ENCODE assay signal across 7 mouse cellular contexts in genomic region chr16:94827092-94827585, GRCm38 (mm10).
DNase-seq lines count a peak whose midpoint lies in the region; ATAC-seq and TF ChIP-seq lines count a peak whose summit lies in the region.

No protein-coding gene starts in this region.

- no peak overlapping the region for H3K4me2 ChIP-seq in forebrain, postnatal 0 days (ENCODE audit: low read depth)

- peaks cover 7% of the 10 kb centered on the region; the same call in 1 of the 2 replicates for H3K4me1 ChIP-seq in forebrain, postnatal 0 days (ENCODE audit: insufficient read depth)

- 20% methylated on average over 8 of the region's 8 CpGs for WGBS in forebrain, postnatal 0 days

- TF ChIP-seq CTCF in forebrain, postnatal 0 days (IDR thresholded peaks at IDR 0.05; ENCODE audit: low read depth) = no peak

- no peaks in the 10 kb centered on the region for H3K36me3 ChIP-seq in forebrain, postnatal 0 days (ENCODE audit: insufficient read depth)

- H3K27me3 ChIP-seq in forebrain, postnatal 0 days (ENCODE audit: insufficient read depth, low read length) = no peaks in the 10 kb centered on the region

- no peaks in the 10 kb centered on the region for H3K9me3 ChIP-seq in forebrain, postnatal 0 days (ENCODE audit: low read length)

- H3K9ac ChIP-seq in forebrain, postnatal 0 days = no peak overlapping the region

- intact Hi-C loops in heart, postnatal 10 days (cut with DNase I) = no loop called here

- H3K4me3 ChIP-seq in forebrain, postnatal 0 days (ENCODE audit: low read depth, low read length) = no peak overlapping the region

- peak; percentile 37 for DNase-seq in right cerebral cortex, adult 18-20 months
- DNase-seq in right cerebral cortex, postnatal 25 days = no peak
- peak; percentile 36 for DNase-seq in forebrain, postnatal 0 days
- DNase-seq in heart, postnatal 10 days = peak; percentile 71 to 86
- DNase-seq in right cerebral cortex, postnatal 4 days = peak; percentile 44
- no peak for DNase-seq in yolk sac, embryonic 10.5 days (ENCODE audit: low spot score)
- no peak for DNase-seq in thymus, postnatal 14 days

- no peak overlapping the region; the same call in 1 of the 2 replicates for H3K27ac ChIP-seq in forebrain, postnatal 0 days (ENCODE audit: low read depth, low read length)

- peak; percentile 78 for ATAC-seq in forebrain, postnatal 0 days

Comparison
In these comparisons a context has a peak if more than half of its experiments do, and no peak if none do; other contexts are left out.
1. DNase-seq: peak in right cerebral cortex, adult 18-20 months (single experiment), forebrain, postnatal 0 days (single experiment), heart, postnatal 10 days (2 of 2) and right cerebral cortex, postnatal 4 days (single experiment); none in right cerebral cortex, postnatal 25 days (single experiment), yolk sac, embryonic 10.5 days (single experiment) and thymus, postnatal 14 days (single experiment).